Mouse (Mus musculus): Measurements from ENCODE around the gene Map3k21. TPM values are rescaled to one million over a fixed set of nuclear protein-coding genes. Genes with fewer than 3 reads are reported as not detected.

Map3k21 gene
- polyA plus RNA-seq, 1 experiment from 2014 or later = 4.4 TPM

GRCm38 (mm10) chr8:125956796-125957195, 46.5 kb downstream of the Map3k21 start:
- H3K4me2 ChIP-seq (ENCODE audit: low read length) = no peak overlapping the region
- no peaks in the 10 kb centered on the region for H3K36me3 ChIP-seq (ENCODE audit: insufficient read depth, low read length)
- H3K27ac ChIP-seq = no peak overlapping the region
- 75% methylated on average over 9 of the region's 9 CpGs for WGBS
- no peak for TF ChIP-seq CTCF (IDR thresholded peaks at IDR 0.05; ENCODE audit: low read depth)
- H3K9ac ChIP-seq (ENCODE audit: low read depth, low read length) = no peak overlapping the region
- H3K9me3 ChIP-seq (replicated peaks; ENCODE audit: low read length) = 0 out of 2 replicates have a peak, but pooled peaks cover 3% of the 10 kb centered on the region
- no peaks in the 10 kb centered on the region for H3K4me1 ChIP-seq (replicated peaks; ENCODE audit: insufficient read depth, low read length)
- ATAC-seq (replicated peaks; ENCODE audit: low FRiP score, low read depth) = no peak
- H3K27me3 ChIP-seq (ENCODE audit: insufficient read depth, low read length) = no peaks in the 10 kb centered on the region
- no peak for DNase-seq (ENCODE audit: low spot score)
- no peak overlapping the region for H3K4me3 ChIP-seq (replicated peaks; ENCODE audit: low read depth, low read length)

GRCm38 (mm10) chr8:125957226-125957993, 47.2 kb downstream of the Map3k21 start:
- no peak for TF ChIP-seq CTCF (IDR thresholded peaks at IDR 0.05; ENCODE audit: low read depth)
- no peak for ATAC-seq (replicated peaks; ENCODE audit: low FRiP score, low read depth)

GRCm38 (mm10) chr8:125957994-125958368, 47.7 kb downstream of the Map3k21 start:
- H3K9ac ChIP-seq (ENCODE audit: low read depth, low read length) = no peak overlapping the region
- H3K36me3 ChIP-seq (ENCODE audit: insufficient read depth, low read length) = no peaks in the 10 kb centered on the region
- ATAC-seq (replicated peaks; ENCODE audit: low FRiP score, low read depth) (no peak), DNase-seq (ENCODE audit: low spot score) (no peak)
- no peak overlapping the region for H3K27ac ChIP-seq
- 0 out of 2 replicates have a peak, but pooled peaks cover 3% of the 10 kb centered on the region for H3K9me3 ChIP-seq (replicated peaks; ENCODE audit: low read length)
- TF ChIP-seq CTCF (IDR thresholded peaks at IDR 0.05; ENCODE audit: low read depth) = no peak
- H3K27me3 ChIP-seq (ENCODE audit: insufficient read depth, low read length) = no peaks in the 10 kb centered on the region
- H3K4me1 ChIP-seq (replicated peaks; ENCODE audit: insufficient read depth, low read length) = no peaks in the 10 kb centered on the region
- no peak overlapping the region for H3K4me2 ChIP-seq (ENCODE audit: low read length)
- WGBS = 71% methylated on average over 1 of the region's 1 CpGs
- H3K4me3 ChIP-seq (replicated peaks; ENCODE audit: low read depth, low read length) = no peak overlapping the region

More at GRCm38 (mm10) chr8:125957226-125957993, 47.2 kb downstream of the Map3k21 start:
- 66% methylated on average over 13 of the region's 13 CpGs for WGBS
- Histone ChIP-seq H3K27me3 (ENCODE audit: insufficient read depth, low read length) (no peaks in the 10 kb centered on the region), H3K4me3 (replicated peaks; ENCODE audit: low read depth, low read length) (no peak overlapping the region), H3K4me1 (replicated peaks; ENCODE audit: insufficient read depth, low read length) (no peaks in the 10 kb centered on the region), H3K9me3 (replicated peaks; ENCODE audit: low read length) (0 out of 2 replicates have a peak, but pooled peaks cover 3% of the 10 kb centered on the region), H3K9ac (ENCODE audit: low read depth, low read length) (no peak overlapping the region), H3K36me3 (ENCODE audit: insufficient read depth, low read length) (no peaks in the 10 kb centered on the region), H3K27ac (no peak overlapping the region), H3K4me2 (ENCODE audit: low read length) (no peak overlapping the region)
- DNase-seq (ENCODE audit: low spot score) = peak; percentile 14

- H3K9me3 ChIP-seq (replicated peaks; ENCODE audit: low read length) = 0 out of 2 replicates have a peak, but pooled peaks cover 3% of the 10 kb centered on the region
- no peaks in the 10 kb centered on the region for H3K36me3 ChIP-seq (ENCODE audit: insufficient read depth, low read length)
- H3K4me1 ChIP-seq (replicated peaks; ENCODE audit: insufficient read depth, low read length) = 0 out of 2 replicates have a peak, but pooled peaks cover 2% of the 10 kb centered on the region
- no peak overlapping the region for H3K4me3 ChIP-seq (replicated peaks; ENCODE audit: low read depth, low read length)
- H3K27ac ChIP-seq = no peak overlapping the region
- TF ChIP-seq CTCF (IDR thresholded peaks at IDR 0.05; ENCODE audit: low read depth) = no peak
- ATAC-seq (replicated peaks; ENCODE audit: low FRiP score, low read depth) = no peak
- WGBS = 57% methylated on average over 4 of the region's 4 CpGs
- no peak overlapping the region for H3K4me2 ChIP-seq (ENCODE audit: low read length)
- no peaks in the 10 kb centered on the region for H3K27me3 ChIP-seq (ENCODE audit: insufficient read depth, low read length)
- DNase-seq (ENCODE audit: low spot score) = no peak
- H3K9ac ChIP-seq (ENCODE audit: low read depth, low read length) = no peak overlapping the region
Observed at GRCm38 (mm10) chr8:125959363-125959771, 49.1 kb downstream of the Map3k21 start.

- no peaks in the 10 kb centered on the region for H3K27me3 ChIP-seq (ENCODE audit: insufficient read depth, low read length)
- H3K4me1 ChIP-seq (replicated peaks; ENCODE audit: insufficient read depth, low read length) = 0 out of 2 replicates have a peak, but pooled peaks cover 2% of the 10 kb centered on the region
- DNase-seq (ENCODE audit: low spot score) = no peak
- no peak overlapping the region for H3K27ac ChIP-seq
- no peak for ATAC-seq (replicated peaks; ENCODE audit: low FRiP score, low read depth)
- WGBS = 90% methylated on average over 8 of the region's 8 CpGs
- no peak overlapping the region for H3K4me3 ChIP-seq (replicated peaks; ENCODE audit: low read depth, low read length)
- no peaks in the 10 kb centered on the region for H3K36me3 ChIP-seq (ENCODE audit: insufficient read depth, low read length)
- TF ChIP-seq CTCF (IDR thresholded peaks at IDR 0.05; ENCODE audit: low read depth) = no peak
- H3K9ac ChIP-seq (ENCODE audit: low read depth, low read length) = no peak overlapping the region
- 0 out of 2 replicates have a peak, but pooled peaks cover 3% of the 10 kb centered on the region for H3K9me3 ChIP-seq (replicated peaks; ENCODE audit: low read length)
- no peak overlapping the region for H3K4me2 ChIP-seq (ENCODE audit: low read length)
Observed at GRCm38 (mm10) chr8:125960037-125960436, 49.8 kb downstream of the Map3k21 start.

- WGBS = 87% methylated on average over 6 of the region's 6 CpGs
- Histone ChIP-seq H3K4me2 (ENCODE audit: low read length) (no peak overlapping the region), H3K9ac (ENCODE audit: low read depth, low read length) (no peak overlapping the region), H3K4me1 (replicated peaks; ENCODE audit: insufficient read depth, low read length) (0 out of 2 replicates have a peak, but pooled peaks cover 2% of the 10 kb centered on the region), H3K27me3 (ENCODE audit: insufficient read depth, low read length) (no peaks in the 10 kb centered on the region), H3K9me3 (replicated peaks; ENCODE audit: low read length) (0 out of 2 replicates have a peak, but pooled peaks cover 3% of the 10 kb centered on the region), H3K36me3 (ENCODE audit: insufficient read depth, low read length) (no peaks in the 10 kb centered on the region), H3K4me3 (replicated peaks; ENCODE audit: low read depth, low read length) (no peak overlapping the region), H3K27ac (no peak overlapping the region)
- ATAC-seq (replicated peaks; ENCODE audit: low FRiP score, low read depth) = no peak
- no peak for DNase-seq (ENCODE audit: low spot score)
- no peak for TF ChIP-seq CTCF (IDR thresholded peaks at IDR 0.05; ENCODE audit: low read depth)
Observed at GRCm38 (mm10) chr8:125961790-125962189, 51.5 kb downstream of the Map3k21 start.
